Comparison of ENCODE assay signal across 21 mouse cellular contexts in genomic region chr2:178229231-178229630, GRCm38 (mm10).
A peak's percentile ranks its signal among the peaks of the same experiment; 100 is the strongest.
DNase-seq lines count a peak whose midpoint lies in the region; ATAC-seq lines count a peak whose summit lies in the region.
"Had no signal": no experiment of that assay in that cellular context is flagged by ENCODE, and none has a peak within 500 bp of the region (broad histone marks: within the 10 kb centered on the region; RNA-seq: fewer than 3 reads in every experiment).

No protein-coding gene starts in this region.

- no peaks in the 10 kb centered on the region for H3K27me3 ChIP-seq in forebrain, embryonic 15.5 days
- no peaks in the 10 kb centered on the region for H3K27me3 ChIP-seq in forebrain, embryonic 12.5 days
- H3K27me3 ChIP-seq in midbrain, embryonic 13.5 days: no peaks in the 10 kb centered on the region
- H3K27me3 ChIP-seq in midbrain, embryonic 16.5 days (ENCODE audit: control insufficient read depth, insufficient read depth, low read depth, low read length): no peaks in the 10 kb centered on the region
- H3K27me3 ChIP-seq in forebrain, embryonic 16.5 days (replicated peaks; ENCODE audit: control insufficient read depth, insufficient read depth, low read length): no peaks in the 10 kb centered on the region
- H3K27me3 ChIP-seq: embryonic facial prominence, embryonic 12.5 days; heart, embryonic 13.5 days; Patski had no signal

- H3K4me3 ChIP-seq in forebrain, embryonic 15.5 days: no peak overlapping the region
- H3K4me3 ChIP-seq in forebrain, embryonic 12.5 days (replicated peaks): no peak overlapping the region
- no peak overlapping the region for H3K4me3 ChIP-seq in midbrain, embryonic 13.5 days (replicated peaks)
- H3K4me3 ChIP-seq in midbrain, embryonic 16.5 days (ENCODE audit: low read depth, low read length): no peak overlapping the region
- H3K4me3 ChIP-seq in forebrain, embryonic 16.5 days (replicated peaks; ENCODE audit: low read length): no peak overlapping the region
- H3K4me3 ChIP-seq: embryonic facial prominence, embryonic 12.5 days; heart, embryonic 13.5 days had no signal

- no peaks in the 10 kb centered on the region for H3K36me3 ChIP-seq in forebrain, embryonic 15.5 days
- no peaks in the 10 kb centered on the region for H3K36me3 ChIP-seq in forebrain, embryonic 12.5 days (replicated peaks)
- no peaks in the 10 kb centered on the region for H3K36me3 ChIP-seq in midbrain, embryonic 13.5 days
- no peaks in the 10 kb centered on the region for H3K36me3 ChIP-seq in midbrain, embryonic 16.5 days (ENCODE audit: control insufficient read depth, insufficient read depth, low read length)
- H3K36me3 ChIP-seq in forebrain, embryonic 16.5 days (ENCODE audit: control insufficient read depth, insufficient read depth): no peaks in the 10 kb centered on the region
- H3K36me3 ChIP-seq: embryonic facial prominence, embryonic 12.5 days; heart, embryonic 13.5 days had no signal

- ATAC-seq in forebrain, embryonic 15.5 days (replicated peaks): no peak; the same call in 1 of the 2 replicates
- ATAC-seq in forebrain, embryonic 12.5 days (ENCODE audit: low FRiP score): no peak
- 0 out of 2 replicates have a peak, but pooled peaks have one; percentile 24 for ATAC-seq in midbrain, embryonic 13.5 days
- no peak for ATAC-seq in midbrain, embryonic 16.5 days
- peak; percentile 60 for ATAC-seq in forebrain, embryonic 16.5 days
- ATAC-seq: activated CD4-positive, CD25-positive, alpha-beta regulatory T cell, adult 4 months; intestine, embryonic 16.5 days; Patski had no signal

- intact Hi-C loops in heart, postnatal 10 days (cut with DNase I): no loop called here

- no peak overlapping the region for H3K9ac ChIP-seq in forebrain, embryonic 15.5 days (replicated peaks)
- H3K9ac ChIP-seq in forebrain, embryonic 12.5 days: no peak overlapping the region
- H3K9ac ChIP-seq in midbrain, embryonic 13.5 days (replicated peaks): no peak overlapping the region
- no peak overlapping the region for H3K9ac ChIP-seq in midbrain, embryonic 16.5 days (ENCODE audit: low read depth, low read length)
- no peak overlapping the region for H3K9ac ChIP-seq in forebrain, embryonic 16.5 days (replicated peaks; ENCODE audit: low read depth, low read length)
- H3K9ac ChIP-seq: embryonic facial prominence, embryonic 12.5 days; heart, embryonic 13.5 days; hindbrain, embryonic 14.5 days had no signal

- H3K4me2 ChIP-seq in forebrain, embryonic 15.5 days (replicated peaks): no peak overlapping the region
- H3K4me2 ChIP-seq in forebrain, embryonic 12.5 days: no peak overlapping the region
- no peak overlapping the region for H3K4me2 ChIP-seq in midbrain, embryonic 13.5 days (replicated peaks)
- no peak overlapping the region for H3K4me2 ChIP-seq in midbrain, embryonic 16.5 days (ENCODE audit: low read length)
- H3K4me2 ChIP-seq in forebrain, embryonic 16.5 days (ENCODE audit: low read length): no peak overlapping the region
- H3K4me2 ChIP-seq: embryonic facial prominence, embryonic 12.5 days; heart, embryonic 13.5 days; hindbrain, embryonic 14.5 days had no signal

- WGBS in forebrain, embryonic 15.5 days: 40% methylated on average over 8 of the region's 8 CpGs
- WGBS in forebrain, embryonic 12.5 days: 75% methylated on average over 8 of the region's 8 CpGs
- WGBS in midbrain, embryonic 13.5 days: 75% methylated on average over 8 of the region's 8 CpGs
- WGBS in midbrain, embryonic 16.5 days: 70% methylated on average over 8 of the region's 8 CpGs
- 34% methylated on average over 8 of the region's 8 CpGs for WGBS in forebrain, embryonic 16.5 days

- no peaks in the 10 kb centered on the region for H3K4me1 ChIP-seq in forebrain, embryonic 15.5 days
- peaks cover 2% of the 10 kb centered on the region; the same call in 1 of the 2 replicates for H3K4me1 ChIP-seq in forebrain, embryonic 12.5 days
- H3K4me1 ChIP-seq in midbrain, embryonic 13.5 days (replicated peaks): no peaks in the 10 kb centered on the region
- H3K4me1 ChIP-seq in midbrain, embryonic 16.5 days (ENCODE audit: control insufficient read depth, insufficient read depth, low read length): no peaks in the 10 kb centered on the region
- peaks cover 6% of the 10 kb centered on the region for H3K4me1 ChIP-seq in forebrain, embryonic 16.5 days (replicated peaks; ENCODE audit: control insufficient read depth, insufficient read depth, low read length)
- H3K4me1 ChIP-seq: embryonic facial prominence, embryonic 12.5 days; heart, embryonic 13.5 days had no signal

- peak; percentile 44 to 48 for DNase-seq in layer of hippocampus, postnatal 36 days
- DNase-seq in heart, postnatal 10 days: no peak
- DNase-seq: adrenal gland, adult 2 months; adrenal gland, postnatal 25 days; cerebellum, adult 11-12 months; cerebellum, adult 9-10 months; cerebellum, postnatal 25 days; gastrocnemius, postnatal 36 days; heart, adult 11 months; heart, postnatal 4 days had no signal

- H3K27ac ChIP-seq in forebrain, embryonic 15.5 days (replicated peaks): peak overlapping the region; percentile 61
- no peak overlapping the region for H3K27ac ChIP-seq in forebrain, embryonic 12.5 days
- H3K27ac ChIP-seq in midbrain, embryonic 13.5 days: no peak overlapping the region
- H3K27ac ChIP-seq in midbrain, embryonic 16.5 days (ENCODE audit: low read length): no peak overlapping the region
- peak overlapping the region; percentile 44 for H3K27ac ChIP-seq in forebrain, embryonic 16.5 days (ENCODE audit: low read length)
- H3K27ac ChIP-seq: embryonic facial prominence, embryonic 12.5 days; heart, embryonic 13.5 days; hindbrain, embryonic 14.5 days had no signal

- H3K9me3 ChIP-seq in forebrain, embryonic 15.5 days: no peaks in the 10 kb centered on the region
- H3K9me3 ChIP-seq in forebrain, embryonic 12.5 days: peaks cover 6% of the 10 kb centered on the region; the same call in 1 of the 2 replicates
- no peaks in the 10 kb centered on the region for H3K9me3 ChIP-seq in midbrain, embryonic 13.5 days
- no peaks in the 10 kb centered on the region for H3K9me3 ChIP-seq in midbrain, embryonic 16.5 days (replicated peaks; ENCODE audit: control insufficient read depth, low read length, poor library complexity, severe bottlenecking)
- H3K9me3 ChIP-seq in forebrain, embryonic 16.5 days (ENCODE audit: control insufficient read depth, low read length): no peaks in the 10 kb centered on the region; the same call in 1 of the 2 replicates

Comparison
In these comparisons a context has a peak if more than half of its experiments do, and no peak if none do; other contexts are left out.
1. ATAC-seq: peak in midbrain, embryonic 13.5 days (single experiment) and forebrain, embryonic 16.5 days (single experiment); none in forebrain, embryonic 15.5 days (single experiment), forebrain, embryonic 12.5 days (single experiment) and midbrain, embryonic 16.5 days (single experiment).
2. H3K27ac ChIP-seq: peak in forebrain, embryonic 15.5 days (single experiment) and forebrain, embryonic 16.5 days (single experiment); none in forebrain, embryonic 12.5 days (single experiment), midbrain, embryonic 13.5 days (single experiment) and midbrain, embryonic 16.5 days (single experiment).
3. DNase-seq: peak in layer of hippocampus, postnatal 36 days (2 of 2); none in heart, postnatal 10 days (0 of 2).